Mouse (Mus musculus): ENCODE data around the gene Pycr1.
A peak's percentile ranks its signal among the peaks of the same experiment; 100 is the strongest.

Pycr1 gene

DNA sequence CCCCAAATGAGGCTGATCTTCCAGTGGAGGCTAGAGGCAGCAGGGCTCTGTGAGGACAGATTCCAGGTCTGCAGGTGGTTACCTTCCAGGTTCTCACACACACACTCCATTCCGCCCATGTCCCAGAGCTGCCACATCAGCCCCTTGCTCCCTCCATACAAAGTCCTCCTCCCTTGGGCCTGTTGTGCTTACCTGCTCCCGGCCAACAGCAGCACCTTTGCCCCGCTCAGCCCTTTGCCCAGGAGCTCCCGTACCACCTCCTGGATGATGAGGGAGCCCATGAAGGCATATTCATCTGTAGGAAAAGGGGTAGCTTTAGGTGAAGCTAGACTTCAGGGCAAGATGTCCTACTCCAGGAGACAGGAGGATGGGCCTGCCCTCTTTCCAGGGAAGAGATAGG lies 13.7 kb upstream of the Pycr1 start:
- no peak for DNase-seq

DNA sequence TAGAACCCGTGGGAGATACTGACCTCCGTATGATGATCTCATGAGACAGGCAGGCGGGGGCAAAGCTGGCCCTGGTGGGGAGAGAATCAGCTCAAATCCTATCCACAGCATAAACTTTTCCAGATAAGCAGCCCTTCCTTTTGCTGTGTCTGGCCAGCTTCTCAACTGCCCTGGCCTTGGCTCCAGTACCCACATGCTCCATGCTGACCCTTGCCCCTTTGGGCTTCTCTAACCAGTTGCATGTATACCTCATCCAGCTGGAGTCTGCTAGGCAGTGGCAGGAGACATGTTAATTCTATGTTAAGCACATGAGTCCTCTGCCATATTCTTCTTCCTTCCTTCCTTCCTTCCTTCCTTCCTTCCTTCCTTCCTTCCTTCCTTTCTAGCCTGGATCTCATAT lies 11.2 kb upstream of the Pycr1 start:
- DNase-seq, result no peak

DNA sequence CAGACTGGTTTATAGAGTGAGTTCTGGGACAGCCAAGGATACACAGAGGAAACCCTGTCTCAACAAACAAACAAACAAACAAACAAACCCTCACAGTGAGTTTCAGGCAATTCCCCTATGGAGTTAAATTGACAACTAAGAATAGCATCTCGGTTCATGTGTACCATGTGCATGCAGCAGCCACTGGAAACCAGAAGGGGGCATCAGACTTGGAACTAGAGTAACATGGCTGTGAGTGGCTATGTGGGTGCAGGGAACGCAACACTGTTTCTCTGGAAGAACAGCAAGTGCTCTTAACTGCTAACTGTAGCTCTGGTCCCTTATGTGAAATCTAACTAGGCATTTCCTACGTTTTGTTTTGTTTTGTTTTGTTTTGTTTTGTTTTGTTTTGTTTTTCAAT lies 8.3 kb upstream of the Pycr1 start:
- no peak for DNase-seq

- no peak for DNase-seq
Measured at GRCm38 (mm10) chr11:120648001-120648476, 4.5 kb upstream of the Pycr1 start, which contains the start of gene Myadml2. Myadml2 (minus strand) TSS chr11:120648158.

GRCm38 (mm10) chr11:120647047-120647830 lies 3.7 kb upstream of the Pycr1 start:
- DNase-seq, result no peak

GRCm38 (mm10) chr11:120642939-120643600 lies 499 bp downstream of the Pycr1 start:
- no peak for DNase-seq

DNA sequence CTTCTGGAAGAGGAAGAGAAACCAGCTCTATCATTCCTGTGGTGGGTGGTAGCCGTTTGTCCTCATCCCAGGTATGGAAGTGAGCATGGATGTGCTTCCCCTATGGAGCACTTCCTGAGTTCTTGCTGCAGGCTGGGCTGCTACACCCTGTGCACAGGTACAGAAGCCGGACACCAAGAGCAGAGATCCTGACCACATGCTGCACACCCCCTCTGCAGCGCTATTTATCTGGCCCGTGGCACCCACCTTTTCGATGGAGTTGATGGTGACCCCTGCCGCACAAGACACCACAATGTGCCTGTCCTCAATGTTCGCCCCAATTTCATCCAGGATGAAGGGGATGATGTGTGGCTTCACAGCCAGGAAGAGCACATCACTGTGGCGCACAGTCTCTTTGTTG lies 1.7 kb downstream of the Pycr1 start:
- no peak for DNase-seq

DNA sequence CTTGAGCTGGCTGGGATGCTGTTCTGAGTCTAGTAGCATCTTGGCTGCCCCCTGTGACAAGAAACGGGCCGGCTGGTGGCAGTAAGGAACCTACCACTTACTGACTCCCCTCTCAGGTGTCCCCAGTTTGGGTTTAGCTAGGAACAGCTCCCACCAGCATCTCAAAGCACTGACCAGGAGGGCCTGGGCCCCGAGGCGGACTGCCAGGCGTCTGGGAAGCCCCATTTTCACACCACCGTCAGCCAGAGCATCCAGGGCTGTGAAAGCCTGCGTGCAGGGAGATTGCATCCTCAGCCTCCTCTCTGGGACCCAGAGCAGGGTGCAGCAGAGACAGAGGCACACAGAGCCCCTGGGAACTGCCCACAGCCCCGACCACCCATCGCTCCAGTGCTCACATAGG lies 2.3 kb downstream of the Pycr1 start:
- DNase-seq, result no peak

- no peak for DNase-seq
Measured at GRCm38 (mm10) chr11:120634810-120635209, 8.8 kb downstream of the Pycr1 start.

- peak; percentile 93 for DNase-seq
Measured at GRCm38 (mm10) chr11:120633520-120634343, 9.8 kb downstream of the Pycr1 start, which contains the start of gene Mafg. Mafg (minus strand) TSS chr11:120633600.

- DNase-seq, result peak; percentile 72
Measured at GRCm38 (mm10) chr11:120632559-120633519, 10.7 kb downstream of the Pycr1 start.

- no peak for DNase-seq
Measured at GRCm38 (mm10) chr11:120631726-120632448, 11.7 kb downstream of the Pycr1 start.

DNA sequence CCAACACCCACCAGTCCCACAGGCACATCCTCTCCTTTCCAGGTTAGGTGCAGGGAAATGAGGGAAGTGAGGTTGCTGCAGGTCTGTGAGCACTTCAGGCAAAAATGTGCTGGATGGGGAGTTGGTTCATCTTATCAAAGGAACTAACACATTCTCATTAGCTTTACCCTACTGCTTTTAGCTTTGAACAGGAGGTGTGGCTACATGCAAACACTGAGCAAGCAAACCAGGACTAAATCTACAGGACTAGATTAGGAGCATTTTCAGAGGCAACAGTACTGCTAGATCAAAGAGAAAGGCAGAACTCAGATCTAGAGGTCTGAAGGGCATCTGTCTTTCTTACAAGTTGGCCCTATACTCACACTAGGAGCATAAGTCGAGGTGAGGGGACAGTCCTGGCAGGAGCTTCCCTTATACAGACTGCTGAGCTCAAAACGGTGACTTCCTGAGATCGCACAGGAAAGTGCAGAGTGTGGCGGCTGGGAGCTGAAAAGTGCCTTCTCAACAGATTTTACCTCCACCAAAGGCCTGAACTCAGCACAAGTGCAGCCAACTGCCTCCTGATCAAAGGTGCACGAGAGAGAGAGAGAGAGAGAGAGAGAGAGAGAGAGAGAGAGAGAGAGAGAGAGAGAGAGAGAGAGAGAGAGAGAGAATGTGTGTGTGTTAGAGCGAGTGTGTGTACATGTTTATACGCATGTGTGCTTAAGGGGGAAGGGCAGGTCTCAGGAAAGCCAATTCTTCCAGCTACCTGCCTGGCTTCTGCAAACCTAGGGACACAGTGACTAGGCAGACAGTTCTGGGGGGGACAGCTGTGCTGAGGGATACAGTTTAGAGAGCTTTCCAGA lies 12.5 kb downstream of the Pycr1 start:
- DNase-seq, result no peak

- peak; percentile 49 for DNase-seq
Measured at GRCm38 (mm10) chr11:120630401-120630871, 13.1 kb downstream of the Pycr1 start.

- DNase-seq, result peak; percentile 39
Measured at GRCm38 (mm10) chr11:120629911-120630310, 13.7 kb downstream of the Pycr1 start.

GRCm38 (mm10) chr11:120629341-120629730 lies 14.2 kb downstream of the Pycr1 start:
- DNase-seq, result peak; percentile 45

GRCm38 (mm10) chr11:120628601-120629340 lies 14.8 kb downstream of the Pycr1 start:
- DNase-seq, result no peak

DNA sequence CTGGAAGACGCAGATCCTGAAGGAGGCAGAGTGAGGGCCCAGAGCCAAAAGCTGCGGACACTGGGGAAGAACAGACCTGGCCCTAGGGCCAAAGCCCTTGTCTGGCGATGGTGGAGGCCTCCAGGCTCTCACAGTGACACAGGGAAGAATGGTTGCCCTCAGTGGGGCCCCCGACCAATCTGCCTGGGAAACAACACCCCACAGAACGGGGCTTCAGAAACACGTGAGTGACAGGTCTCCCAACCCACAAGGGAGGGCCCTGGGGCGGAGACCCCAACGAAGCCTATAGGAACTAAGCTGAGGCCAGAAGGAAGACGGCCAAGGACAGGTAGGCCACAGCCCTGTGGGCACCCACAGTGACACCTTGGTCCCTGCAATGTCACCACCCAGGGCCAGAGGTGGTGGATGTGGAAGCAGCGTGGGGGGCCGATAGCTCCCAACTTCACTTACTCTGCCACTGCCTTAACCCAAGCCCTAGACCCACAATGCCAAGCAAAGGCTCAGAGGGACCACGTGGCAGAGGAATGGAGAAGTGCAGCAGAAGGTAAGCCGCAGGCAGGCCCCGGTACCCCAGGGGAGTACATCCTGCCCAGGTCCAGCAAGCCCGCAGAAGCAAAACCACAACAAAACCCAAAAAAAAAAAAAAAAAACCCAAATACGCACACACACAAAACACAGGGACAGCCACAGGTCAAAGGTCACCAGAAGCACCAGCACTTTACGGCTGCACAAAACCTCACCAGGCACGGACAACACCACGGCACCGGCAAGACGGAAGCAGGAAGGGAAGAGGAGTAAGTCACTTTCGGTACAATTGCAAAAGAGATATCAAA lies 15.9 kb downstream of the Pycr1 start:
- no peak for DNase-seq
